Mouse (Mus musculus) naive thymus-derived CD4-positive, alpha-beta T cell, adult 2 months (primary cell): ENCODE results near the gene Mettl23.
"Not testable (repeated sequence)": the region's sequence is repeated elsewhere in the genome, so short reads cannot be mapped to it uniquely, and the experiment has no call there.

Experiments used
- DNase-seq: peaks from one replicate; pipeline ENCODE4 v3.0.0-alpha.2; 2011; ENCODE audit warnings: low read depth

The Mettl23 gene

GRCm38 (mm10) chr11:116818722-116819121 is 24.4 kb upstream of the Mettl23 start:
- DNase-seq = no peak

- no peak for DNase-seq
These were observed 23.0 kb upstream of the Mettl23 start for GRCm38 (mm10) chr11:116819932-116820593.

GRCm38 (mm10) chr11:116821057-116821940 is 21.8 kb upstream of the Mettl23 start:
- no peak for DNase-seq

GRCm38 (mm10) chr11:116822215-116822614 is 20.9 kb upstream of the Mettl23 start:
- no peak for DNase-seq

- no peak for DNase-seq
These were observed 20.5 kb upstream of the Mettl23 start for GRCm38 (mm10) chr11:116822626-116823025.

- DNase-seq = no peak
These were observed 19.8 kb upstream of the Mettl23 start for GRCm38 (mm10) chr11:116823255-116823654.

- not testable (repeated sequence) for DNase-seq
These were observed 19.2 kb upstream of the Mettl23 start for GRCm38 (mm10) chr11:116823885-116824284.

GRCm38 (mm10) chr11:116825230-116825629 is 17.8 kb upstream of the Mettl23 start:
- DNase-seq = no peak

GRCm38 (mm10) chr11:116826550-116827504 is 16.3 kb upstream of the Mettl23 start:
- DNase-seq = no peak

- peak; percentile 47 for DNase-seq
These were observed 15.4 kb upstream of the Mettl23 start, which contains the start of gene Mxra7 for GRCm38 (mm10) chr11:116827534-116828165. Gene Mxra7, minus strand, starts transcription at chr11:116828046.

GRCm38 (mm10) chr11:116832172-116832685 is 10.8 kb upstream of the Mettl23 start:
- DNase-seq = no peak

GRCm38 (mm10) chr11:116834954-116835353 is 8.1 kb upstream of the Mettl23 start:
- DNase-seq = no peak

GRCm38 (mm10) chr11:116836283-116836682 is 6.8 kb upstream of the Mettl23 start:
- DNase-seq = no peak

GRCm38 (mm10) chr11:116837441-116837840 is 5.6 kb upstream of the Mettl23 start:
- DNase-seq = no peak

- no peak for DNase-seq
These were observed 4.1 kb upstream of the Mettl23 start for GRCm38 (mm10) chr11:116838936-116839335.

- no peak for DNase-seq
These were observed 3.5 kb upstream of the Mettl23 start for GRCm38 (mm10) chr11:116839601-116840000.

- DNase-seq = no peak
These were observed 2.3 kb upstream of the Mettl23 start for GRCm38 (mm10) chr11:116840748-116841147.

- peak; percentile 79 for DNase-seq
These were observed 382 bp upstream of the Mettl23 start for GRCm38 (mm10) chr11:116842531-116843260.

GRCm38 (mm10) chr11:116846593-116847181 is 3.6 kb downstream of the Mettl23 start:
- DNase-seq = no peak
